Mouse (Mus musculus) c-Kit-positive CD71-negative TER-119-negative erythroid progenitor cells, embryonic 14.5 days (primary cell): Measurements from ENCODE around the gene Fmo4.
"Not testable (repeated sequence)": the region's sequence is repeated elsewhere in the genome, so short reads cannot be mapped to it uniquely, and the experiment has no call there.

Experiments
- DNase-seq: peaks from one replicate; pipeline ENCODE4 v3.0.0-alpha.2; 2013; ENCODE audit warnings: low read depth

Fmo4 gene

GRCm38 (mm10) chr1:162792306-162793044 lies 21.3 kb downstream of the Fmo4 start:
- DNase-seq = no peak

- DNase-seq = no peak
These were observed 28.6 kb downstream of the Fmo4 start for GRCm38 (mm10) chr1:162785222-162785621.

GRCm38 (mm10) chr1:162783669-162784248 lies 30.0 kb downstream of the Fmo4 start:
- no peak for DNase-seq

DNA sequence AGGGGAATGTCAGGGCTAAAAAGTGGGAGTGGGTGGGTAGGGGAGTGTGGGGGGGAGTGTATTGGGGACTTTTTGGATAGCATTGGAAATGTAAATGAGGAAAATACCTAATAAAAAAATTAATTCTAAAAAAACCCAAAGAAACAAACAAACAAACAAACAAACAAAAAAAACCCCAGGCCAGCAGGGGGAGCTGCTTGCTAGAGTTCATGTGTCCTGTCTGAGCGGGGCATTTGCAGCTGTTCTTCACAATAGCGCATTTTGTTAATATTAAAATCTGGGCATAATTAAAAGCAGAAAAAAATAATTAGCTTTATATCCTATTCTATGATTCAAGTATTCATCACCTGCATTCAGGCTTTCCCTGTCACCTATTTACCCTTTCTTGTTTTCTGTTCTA lies 32.7 kb downstream of the Fmo4 start:
- DNase-seq = not testable (repeated sequence)

- no peak for DNase-seq
These were observed 35.7 kb downstream of the Fmo4 start for GRCm38 (mm10) chr1:162777943-162778538.

DNA sequence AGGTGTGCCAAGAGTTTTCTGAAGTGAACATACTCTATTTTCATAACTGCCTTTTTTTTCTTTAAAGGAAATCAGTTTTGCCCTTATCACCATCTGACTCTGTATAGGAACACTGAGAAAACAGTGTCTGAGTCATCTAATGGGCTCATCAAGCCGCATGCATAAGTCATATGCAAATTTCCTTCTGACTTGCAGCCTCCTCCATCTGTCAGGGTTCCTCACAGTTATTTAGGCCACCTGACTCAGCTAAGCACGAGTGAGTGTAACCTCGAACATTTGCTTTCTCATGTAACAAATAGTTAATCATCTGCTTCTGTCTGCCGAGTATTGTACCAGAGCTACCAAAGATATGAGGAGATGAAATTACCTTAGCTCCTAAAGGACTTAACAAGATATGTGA lies 40.1 kb downstream of the Fmo4 start:
- no peak for DNase-seq

DNA sequence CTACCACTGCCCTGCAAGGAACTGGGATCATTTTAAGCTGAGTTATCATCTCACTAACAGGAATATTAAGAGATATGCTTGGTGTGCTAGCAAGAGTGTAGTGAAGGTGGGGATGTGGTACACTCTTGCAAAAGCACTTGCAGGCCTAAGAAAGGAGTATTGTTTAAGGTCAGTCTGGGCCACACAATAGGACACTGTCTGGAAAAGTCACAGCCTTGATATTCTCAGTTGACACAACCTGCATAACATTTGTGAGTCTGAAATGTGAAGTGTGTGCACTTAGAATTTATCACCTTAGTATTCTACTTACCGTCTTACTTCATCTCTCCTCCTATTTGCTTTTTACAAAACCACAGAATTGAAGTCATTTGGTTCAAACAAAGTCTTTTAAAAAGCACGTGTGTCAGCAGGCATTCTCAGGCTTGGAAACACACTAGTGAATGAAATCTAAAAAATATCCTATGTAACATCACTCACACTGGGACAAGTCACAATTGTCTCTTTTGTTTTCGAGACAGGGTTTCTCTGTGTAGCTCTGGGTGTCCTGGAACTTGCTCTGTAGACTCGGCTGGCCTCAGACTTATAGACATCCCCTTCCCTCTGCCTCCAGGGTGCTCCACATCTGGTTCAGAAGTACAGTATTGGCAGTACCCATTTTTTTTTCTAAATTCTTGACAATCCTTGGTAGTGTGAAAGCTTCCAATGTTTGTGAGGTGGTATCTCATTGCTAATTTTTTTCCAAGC lies 42.0 kb downstream of the Fmo4 start:
- DNase-seq = no peak

GRCm38 (mm10) chr1:162752009-162752408 lies 61.8 kb downstream of the Fmo4 start:
- DNase-seq = no peak

- no peak for DNase-seq
These were observed 64.2 kb downstream of the Fmo4 start for GRCm38 (mm10) chr1:162749607-162750006.

DNA sequence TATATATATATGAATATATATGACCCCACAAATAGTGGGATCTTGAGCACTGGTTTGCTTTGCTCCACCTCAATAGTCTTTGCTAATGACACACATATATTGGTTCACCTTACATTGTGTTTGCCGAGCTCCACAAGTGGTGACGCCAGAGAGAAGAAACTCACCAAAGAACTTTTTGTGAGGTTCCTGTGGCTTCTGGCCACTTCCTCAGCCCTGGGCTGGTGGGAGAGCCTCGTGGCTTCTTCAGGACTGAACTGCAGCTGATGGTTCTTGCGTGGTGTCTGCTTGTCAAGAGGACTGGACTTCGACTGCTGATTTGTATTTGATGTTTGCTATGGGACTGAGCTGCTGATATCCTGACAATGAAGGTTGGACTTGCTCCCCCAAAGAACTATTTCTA lies 65.0 kb downstream of the Fmo4 start:
- DNase-seq = no peak
